Mouse (Mus musculus) CH12.LX (cell line): ENCODE results near the gene Ptpn14. TPM values are rescaled to one million over a fixed set of nuclear protein-coding genes. Genes with fewer than 3 reads are reported as not detected.

Experiments used
- DNase-seq: peaks from one replicate; pipeline ENCODE4 v3.0.0-alpha.2; 2013; ENCODE audit errors: extremely low read depth
- H3K27ac ChIP-seq: 2 replicates; pipeline ENCODE4 v1.5.1; 2012; ENCODE audit warnings: low read depth, mild to moderate bottlenecking, control low read depth, moderate library complexity; ENCODE audit not compliant: insufficient read depth
- H3K27me3 ChIP-seq: replicated peaks from 2 replicates; pipeline ENCODE3; 2012; ENCODE audit warnings: inconsistent platforms
- H3K36me3 ChIP-seq, 2 experiments: replicated peaks in 1 of 2; 2 replicates each; pipeline versions ENCODE3 to v1.6.1; 2012; ENCODE audit warnings: inconsistent platforms in 1 of 2, low read length in 1 of 2, mild to moderate bottlenecking in 1 of 2, mixed read lengths in 1 of 2, moderate library complexity in 1 of 2; ENCODE audit not compliant: control insufficient read depth in 1 of 2, insufficient read depth in 1 of 2
- H3K4me1 ChIP-seq, 2 experiments: 2 replicates each; pipeline ENCODE4 v1.6.1; 2012; ENCODE audit warnings: inconsistent platforms in 1 of 2, moderate library complexity in 1 of 2; ENCODE audit not compliant: insufficient read depth in 2 of 2, control insufficient read depth in 1 of 2
- H3K4me2 ChIP-seq: 2 replicates; pipeline ENCODE4 v1.6.1; 2012; ENCODE audit warnings: low read depth, mild to moderate bottlenecking, control low read depth; ENCODE audit not compliant: poor library complexity, insufficient read depth, severe bottlenecking
- H3K4me3 ChIP-seq, 3 experiments: fragments of 150-350 bp in 1 of 3; sonication (generic) in 1 of 3; replicated peaks in 1 of 3; 2 replicates each; pipeline versions ENCODE3 to v1.5.1; 2011 to 2012; ENCODE audit warnings: low read depth in 2 of 3, low read length in 2 of 3, mild to moderate bottlenecking in 2 of 3, moderate library complexity in 2 of 3, control low read depth in 1 of 3, improper control_type of control experiment in 1 of 3, inconsistent platforms in 1 of 3, mixed read lengths in 1 of 3; ENCODE audit not compliant: poor library complexity in 1 of 3
- H3K79me2 ChIP-seq: replicated peaks from 2 replicates; pipeline ENCODE4 v1.6.1; 2012; ENCODE audit warnings: mild to moderate bottlenecking, moderate library complexity; ENCODE audit not compliant: control insufficient read depth, poor library complexity, insufficient read depth, severe bottlenecking; ENCODE audit errors: extremely low read depth
- H3K9ac ChIP-seq: 2 replicates; pipeline ENCODE4 v1.6.1; 2012; ENCODE audit warnings: low read depth, mild to moderate bottlenecking, control low read depth, moderate library complexity; ENCODE audit not compliant: insufficient read depth
- H3K9me3 ChIP-seq: replicated peaks from 2 replicates; pipeline ENCODE3; 2012; ENCODE audit warnings: low read length, inconsistent platforms, mixed read lengths
- CHD1 ChIP-seq: IDR thresholded peaks from 2 replicates; pipeline ENCODE4 v1.6.1; 2012; ENCODE audit warnings: low read depth, low read length, improper control_type of control experiment, inconsistent platforms
- CTCF ChIP-seq, 2 experiments: IDR thresholded peaks in 1 of 2; conservative IDR thresholded peaks in 1 of 2; 2 replicates each; pipeline ENCODE4 v1.5.1; 2011 to 2012; ENCODE audit warnings: low read depth in 2 of 2, low read length in 2 of 2, improper control_type of control experiment in 1 of 2, inconsistent platforms in 1 of 2, mild to moderate bottlenecking in 1 of 2, moderate library complexity in 1 of 2
- E2F4 ChIP-seq: IDR thresholded peaks from 2 replicates; pipeline ENCODE4 v1.6.1; 2011; ENCODE audit warnings: low read depth, low read length, improper control_type of control experiment; ENCODE audit not compliant: insufficient replicate concordance
- ELF1 ChIP-seq: IDR thresholded peaks from 2 replicates; pipeline ENCODE4 v1.6.1; 2014; ENCODE audit warnings: low read depth, mild to moderate bottlenecking, inconsistent platforms, low read length, improper control_type of control experiment
- EP300 ChIP-seq: IDR thresholded peaks from 2 replicates; pipeline ENCODE4 v1.6.1; 2011; ENCODE audit warnings: low read length, improper control_type of control experiment
- GABPA ChIP-seq: IDR thresholded peaks from 2 replicates; pipeline ENCODE4 v1.6.1; 2012; ENCODE audit warnings: low read depth, low read length, improper control_type of control experiment, inconsistent platforms; ENCODE audit not compliant: insufficient replicate concordance
- JUND ChIP-seq: conservative IDR thresholded peaks from 2 replicates; pipeline ENCODE4 v1.6.1; 2011; ENCODE audit warnings: low read depth, low read length, improper control_type of control experiment
- KAT2A ChIP-seq: IDR thresholded peaks from 2 replicates; pipeline ENCODE4 v1.6.1; 2012; ENCODE audit warnings: low read length, improper control_type of control experiment, inconsistent platforms; ENCODE audit not compliant: insufficient replicate concordance
- MAFK ChIP-seq: IDR thresholded peaks from 2 replicates; pipeline ENCODE4 v1.6.1; 2011; ENCODE audit warnings: low read length, improper control_type of control experiment; ENCODE audit not compliant: insufficient replicate concordance
- MAX ChIP-seq: IDR thresholded peaks from 2 replicates; pipeline ENCODE4 v1.6.1; 2011; ENCODE audit warnings: low read length, improper control_type of control experiment
- MAZ ChIP-seq: IDR thresholded peaks from 2 replicates; pipeline ENCODE4 v1.6.1; 2012; ENCODE audit warnings: low read depth, mild to moderate bottlenecking, inconsistent platforms, low read length, improper control_type of control experiment, moderate library complexity
- MXI1 ChIP-seq: IDR thresholded peaks from 2 replicates; pipeline ENCODE4 v1.6.1; 2011; ENCODE audit warnings: mild to moderate bottlenecking, low read depth, low read length, improper control_type of control experiment
- MYC ChIP-seq: IDR thresholded peaks from 2 replicates; pipeline ENCODE4 v1.6.1; 2011; ENCODE audit warnings: low read depth, mild to moderate bottlenecking, improper control_type of control experiment, low read length
- NRF1 ChIP-seq: IDR thresholded peaks from 2 replicates; pipeline ENCODE4 v1.6.1; 2014; ENCODE audit warnings: low read depth, mild to moderate bottlenecking, inconsistent platforms, low read length, improper control_type of control experiment, moderate library complexity
- POLR2A ChIP-seq: IDR thresholded peaks from 2 replicates; pipeline ENCODE4 v1.6.1; 2011; ENCODE audit warnings: low read depth, mild to moderate bottlenecking, improper control_type of control experiment, low read length
- POLR2AphosphoS2 ChIP-seq: IDR thresholded peaks from 2 replicates; pipeline ENCODE4 v1.6.1; 2011; ENCODE audit warnings: low read depth, low read length, improper control_type of control experiment
- RCOR1 ChIP-seq: conservative IDR thresholded peaks from 2 replicates; pipeline ENCODE4 v1.6.1; 2012; ENCODE audit warnings: low read depth, mild to moderate bottlenecking, inconsistent platforms, low read length, improper control_type of control experiment
- SMC3 ChIP-seq: IDR thresholded peaks from 2 replicates; pipeline ENCODE4 v1.6.1; 2011; ENCODE audit warnings: low read depth, low read length, improper control_type of control experiment
- TBP ChIP-seq: conservative IDR thresholded peaks from 2 replicates; pipeline ENCODE4 v1.6.1; 2011; ENCODE audit warnings: low read depth, low read length, improper control_type of control experiment
- TCF12 ChIP-seq: IDR thresholded peaks from 2 replicates; pipeline ENCODE4 v1.6.1; 2014; ENCODE audit warnings: low read depth, mild to moderate bottlenecking, inconsistent platforms, low read length, improper control_type of control experiment
- UBTF ChIP-seq: IDR thresholded peaks from 2 replicates; pipeline ENCODE4 v1.6.1; 2012; ENCODE audit warnings: low read depth, mild to moderate bottlenecking, inconsistent platforms, low read length, improper control_type of control experiment, moderate library complexity
- USF1 ChIP-seq: IDR thresholded peaks from 2 replicates; pipeline ENCODE4 v1.6.1; 2014; ENCODE audit warnings: low read depth, mild to moderate bottlenecking, inconsistent platforms, low read length, improper control_type of control experiment
- USF2 ChIP-seq: conservative IDR thresholded peaks from 2 replicates; pipeline ENCODE4 v1.6.1; 2011; ENCODE audit warnings: low read depth, low read length, improper control_type of control experiment
- ZKSCAN1 ChIP-seq: IDR thresholded peaks from 2 replicates; pipeline ENCODE4 v1.6.1; 2012; ENCODE audit warnings: low read depth, inconsistent platforms, low read length, improper control_type of control experiment, borderline replicate concordance
- ZMIZ1 ChIP-seq: IDR thresholded peaks from 2 replicates; pipeline ENCODE4 v1.6.1; 2012; ENCODE audit warnings: low read depth, mild to moderate bottlenecking, inconsistent platforms, low read length, improper control_type of control experiment
- ZNF384 ChIP-seq: IDR thresholded peaks from 2 replicates; pipeline ENCODE4 v1.6.1; 2012; ENCODE audit warnings: low read depth, low read length, improper control_type of control experiment, inconsistent platforms
- dilution Hi-C: fragments of 300-500 bp; cut with MboI; formaldehyde crosslinking; loops from 2 replicates; pipeline ENCODE4 v1.14.3; 2020; ENCODE audit warnings: low sequenced_read_pairs; ENCODE audit not compliant: extremely low pct_unique_long_range_greater_than_20kb, extremely low pct_ligation_motif_present
- in situ Hi-C: fragments of 300-500 bp; cut with MboI; formaldehyde crosslinking; loops from 3 replicates; pipeline ENCODE4 v1.14.3; 2019; ENCODE audit warnings: low sequenced_read_pairs, low pct_ligation_motif_present, low pct_unique_long_range_greater_than_20kb, mixed read lengths
- polyA plus RNA-seq: library from polyadenylated mRNA; unstranded; fragments of >175 nt; gene quantifications from 2 replicates; pipeline ENCODE4 v1.2.1, GENCODE M21; 2012; ENCODE audit warnings: low read depth; ENCODE audit not compliant: insufficient read length
- total RNA-seq, 2 experiments: library from RNA; depleted of rRNA; stranded (reverse); fragments of 300-350 nt in 1 of 2; fragments of >200 nt in 1 of 2; gene quantifications; 2 replicates each; pipeline ENCODE4 v1.2.3; 2012 to 2014

Gene Ptpn14
- total and polyA plus RNA-seq, 3 experiments = under 0.01 to 0.10 TPM; not detected in 1

DNA sequence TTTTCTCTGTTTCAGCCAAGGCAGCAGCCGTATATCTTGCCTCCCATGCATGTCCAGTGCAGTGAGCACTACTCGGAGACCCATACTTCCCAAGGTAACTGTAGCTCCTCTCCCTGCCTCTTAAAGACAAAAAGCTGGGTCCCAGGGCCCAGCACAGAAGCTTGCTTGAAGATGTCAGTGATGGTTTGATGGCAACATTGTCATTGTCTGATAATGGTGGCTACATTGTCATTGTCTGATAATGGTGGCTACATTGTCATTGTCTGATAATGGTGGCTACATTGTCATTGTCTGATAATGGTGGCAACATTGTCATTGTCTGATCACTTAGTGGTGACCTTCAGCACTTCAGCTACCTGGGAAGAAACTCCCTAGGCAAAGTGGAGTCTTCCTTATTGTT is 118.3 kb downstream of the Ptpn14 start:
- no peaks in the 10 kb centered on the region for H3K79me2 ChIP-seq
- in situ Hi-C loops (no loop called here), dilution Hi-C loops (no loop called here)

DNA sequence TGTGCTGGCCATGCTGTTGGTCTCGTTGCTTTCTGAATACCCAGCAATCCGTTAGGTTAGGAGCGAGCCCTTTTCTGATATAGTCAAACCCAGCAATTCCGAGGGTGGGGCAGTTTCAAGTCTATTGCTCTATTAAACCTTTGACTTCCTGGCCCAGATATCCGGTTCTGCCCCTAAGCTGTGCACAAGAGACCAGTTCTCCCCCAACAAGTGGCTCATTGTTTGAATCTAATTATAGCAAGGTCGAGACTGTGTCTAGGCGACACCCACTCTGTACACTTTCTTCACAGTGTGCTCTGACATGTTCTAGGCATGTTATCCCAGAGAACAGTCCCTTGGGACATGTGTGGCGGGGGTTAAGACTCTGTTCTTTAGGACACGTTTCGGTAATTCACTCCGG is 121.5 kb downstream of the Ptpn14 start:
- H3K27me3 ChIP-seq = no peaks in the 10 kb centered on the region
- H3K27ac ChIP-seq = no peak overlapping the region
- H3K4me1 ChIP-seq = peaks cover 2 to 7% of the 10 kb centered on the region in 2 experiments; a peak in 2 of 4 replicates
- in situ Hi-C loops = no loop called here
- H3K9ac ChIP-seq = no peak overlapping the region
- no peak for DNase-seq
- H3K36me3 ChIP-seq = no peaks in the 10 kb centered on the region
- H3K4me3 ChIP-seq = no peak overlapping the region
- no peak for TF ChIP-seq TCF12
- dilution Hi-C loops = no loop called here
- no peaks in the 10 kb centered on the region for H3K79me2 ChIP-seq
- no peaks in the 10 kb centered on the region for H3K9me3 ChIP-seq
- no peak overlapping the region for H3K4me2 ChIP-seq

More for the DNA sequence above, 118.3 kb downstream of the Ptpn14 start:
- no peak overlapping the region for H3K27ac ChIP-seq
- peaks cover 2 to 10% of the 10 kb centered on the region in 2 experiments; a peak in 2 of 4 replicates for H3K4me1 ChIP-seq
- no peak for TF ChIP-seq SMC3
- TF ChIP-seq EP300 = no peak
- no peak for TF ChIP-seq NRF1
- TF ChIP-seq MAZ = no peak
- TF ChIP-seq MXI1 = no peak
- TF ChIP-seq KAT2A = no peak
- TF ChIP-seq ZMIZ1 = no peak
- TF ChIP-seq MAFK = no peak
- no peak for TF ChIP-seq GABPA
- no peak for TF ChIP-seq USF2
- no peak for TF ChIP-seq POLR2A
- no peak for TF ChIP-seq USF1
- TF ChIP-seq CHD1 = no peak
- no peak for TF ChIP-seq TBP
- no peaks in the 10 kb centered on the region for H3K36me3 ChIP-seq
- no peak overlapping the region for H3K9ac ChIP-seq
- no peak overlapping the region for H3K4me3 ChIP-seq
- H3K27me3 ChIP-seq = no peaks in the 10 kb centered on the region
- DNase-seq = no peak
- no peak overlapping the region for H3K4me2 ChIP-seq
- peaks cover 2% of the 10 kb centered on the region for H3K9me3 ChIP-seq

DNA sequence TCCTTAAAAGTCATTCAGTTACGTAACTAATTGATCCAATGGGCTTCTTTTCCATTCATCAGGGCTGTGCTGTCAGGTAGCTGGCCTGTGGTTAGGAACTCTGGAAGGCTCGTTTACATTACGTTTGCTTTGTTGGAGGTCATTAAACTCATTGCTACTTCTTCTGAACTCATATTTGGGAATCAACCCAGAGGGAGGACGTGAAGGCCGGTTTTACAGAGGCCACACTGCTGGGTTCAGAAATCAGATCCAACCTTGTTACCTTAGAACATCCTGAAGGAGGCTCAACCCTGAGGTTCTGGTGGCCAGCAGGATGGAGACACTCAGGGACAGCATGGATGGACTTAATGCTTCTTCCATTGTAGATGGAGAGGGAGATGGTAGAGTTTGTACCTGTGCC is 124.0 kb downstream of the Ptpn14 start:
- Histone ChIP-seq H3K4me3 (no peak overlapping the region), H3K4me1 (peaks cover 2 to 7% of the 10 kb centered on the region in 2 experiments; a peak in 2 of 4 replicates), H3K79me2 (no peaks in the 10 kb centered on the region), H3K9me3 (no peaks in the 10 kb centered on the region), H3K36me3 (no peaks in the 10 kb centered on the region), H3K27ac (no peak overlapping the region), H3K4me2 (no peak overlapping the region), H3K9ac (no peak overlapping the region), H3K27me3 (no peaks in the 10 kb centered on the region)
- dilution Hi-C loops = no loop called here
- in situ Hi-C loops = no loop called here
- no peak for DNase-seq
- TF ChIP-seq MYC (no peak), MAX (no peak), ZKSCAN1 (no peak), UBTF (no peak), POLR2AphosphoS2 (no peak), ELF1 (no peak), MAZ (no peak), MXI1 (no peak), E2F4 (no peak), ZNF384 (no peak), RCOR1 (no peak), ZMIZ1 (no peak), CTCF (conservative IDR thresholded peaks at IDR 0.05 in 1 of 2, IDR thresholded peaks at IDR 0.05 in 1 of 2; ENCODE audit: low read depth in 2 of 2, low read length in 2 of 2) (no peak), TBP (no peak), KAT2A (no peak), SMC3 (no peak), JUND (no peak), USF2 (no peak), NRF1 (no peak)
